8 mouse cellular contexts compared by ENCODE assay signal in genomic region chrX:36599656-36600055, GRCm38 (mm10). TPM values are rescaled to one million over a fixed set of nuclear protein-coding genes. Genes with fewer than 3 reads are reported as not detected.
DNase-seq lines count a peak whose midpoint lies in the region; ATAC-seq and TF ChIP-seq lines count a peak whose summit lies in the region.

No protein-coding gene starts in this region.

- H3K27ac ChIP-seq in heart, embryonic 13.5 days (replicated peaks), result peak overlapping the region; percentile 82
- H3K27ac ChIP-seq in forebrain, embryonic 16.5 days (ENCODE audit: low read length), result no peak overlapping the region
- no peak overlapping the region for H3K27ac ChIP-seq in liver, postnatal 0 days (ENCODE audit: low read depth)

- peak overlapping the region; percentile 74 for H3K4me3 ChIP-seq in heart, embryonic 13.5 days
- H3K4me3 ChIP-seq in G1E (ENCODE audit: low read depth, low read length), result peak overlapping the region; percentile 82; the same call in 1 of the 2 replicates
- H3K4me3 ChIP-seq in forebrain, embryonic 16.5 days (replicated peaks; ENCODE audit: low read length), result peak overlapping the region; percentile 74
- H3K4me3 ChIP-seq in liver, postnatal 0 days (ENCODE audit: low read depth, low read length), result peak overlapping the region; percentile 76

- TF ChIP-seq CTCF in G1E (IDR thresholded peaks at IDR 0.05; ENCODE audit: low read depth, low read length), result no peak
- no peak for TF ChIP-seq CTCF in liver, postnatal 0 days (IDR thresholded peaks at IDR 0.05; ENCODE audit: low read depth)

- ATAC-seq in heart, embryonic 13.5 days (ENCODE audit: extremely low read depth, insufficient number of reproducible peaks, low FRiP score, low TSS enrichment), result no peak
- peak; percentile 43; the same call in 1 of the 2 replicates for ATAC-seq in G1E (ENCODE audit: extremely low read depth, insufficient number of reproducible peaks, low FRiP score, poor library complexity, severe bottlenecking)
- no peak for ATAC-seq in forebrain, embryonic 16.5 days
- 0 out of 2 replicates have a peak, but pooled peaks have one; percentile 28 for ATAC-seq in liver, postnatal 0 days

- H3K4me1 ChIP-seq in heart, embryonic 13.5 days, result peaks cover 11% of the 10 kb centered on the region; the same call in 1 of the 2 replicates
- peaks cover 22% of the 10 kb centered on the region for H3K4me1 ChIP-seq in G1E (ENCODE audit: insufficient read depth, low read depth, low read length)
- H3K4me1 ChIP-seq in forebrain, embryonic 16.5 days (replicated peaks; ENCODE audit: control insufficient read depth, insufficient read depth, low read length), result peaks cover 5% of the 10 kb centered on the region; the same call in 1 of the 2 replicates
- H3K4me1 ChIP-seq in liver, postnatal 0 days (ENCODE audit: insufficient read depth), result peaks cover 6% of the 10 kb centered on the region

- H3K36me3 ChIP-seq in heart, embryonic 13.5 days, result peaks cover 25% of the 10 kb centered on the region
- H3K36me3 ChIP-seq in G1E (replicated peaks), result peaks cover 27% of the 10 kb centered on the region
- peaks cover 3% of the 10 kb centered on the region; the same call in 1 of the 2 replicates for H3K36me3 ChIP-seq in forebrain, embryonic 16.5 days (ENCODE audit: control insufficient read depth, insufficient read depth)
- H3K36me3 ChIP-seq in liver, postnatal 0 days (replicated peaks; ENCODE audit: insufficient read depth, low read length), result 0 out of 2 replicates have a peak, but pooled peaks cover 1% of the 10 kb centered on the region

- H3K9ac ChIP-seq in heart, embryonic 13.5 days, result peak overlapping the region; percentile 92
- H3K9ac ChIP-seq in forebrain, embryonic 16.5 days (replicated peaks; ENCODE audit: low read depth, low read length), result peak overlapping the region; percentile 78
- no peak overlapping the region; the same call in 1 of the 2 replicates for H3K9ac ChIP-seq in liver, postnatal 0 days (replicated peaks)

- 55% methylated on average over 3 of the region's 3 CpGs for WGBS in heart, embryonic 13.5 days
- WGBS in forebrain, embryonic 16.5 days, result 29% methylated on average over 3 of the region's 3 CpGs
- WGBS in liver, postnatal 0 days (ENCODE audit: insufficient replicate concordance), result 57% methylated on average over 3 of the region's 3 CpGs

- H3K27me3 ChIP-seq in heart, embryonic 13.5 days (replicated peaks), result no peaks in the 10 kb centered on the region
- H3K27me3 ChIP-seq in G1E (ENCODE audit: insufficient read depth, low read length), result no peaks in the 10 kb centered on the region
- no peaks in the 10 kb centered on the region for H3K27me3 ChIP-seq in forebrain, embryonic 16.5 days (replicated peaks; ENCODE audit: control insufficient read depth, insufficient read depth, low read length)
- H3K27me3 ChIP-seq in liver, postnatal 0 days (ENCODE audit: insufficient read depth, low read length), result no peaks in the 10 kb centered on the region

- peak overlapping the region; percentile 68 for H3K4me2 ChIP-seq in heart, embryonic 13.5 days
- peak overlapping the region; percentile 66 for H3K4me2 ChIP-seq in forebrain, embryonic 16.5 days (ENCODE audit: low read length)
- peak overlapping the region; percentile 80 for H3K4me2 ChIP-seq in liver, postnatal 0 days (ENCODE audit: low read depth, low read length)

- no peak for TF ChIP-seq EP300 in liver, postnatal 0 days (IDR thresholded peaks at IDR 0.05; ENCODE audit: low read depth)

- DNase-seq in heart, adult 9 months (ENCODE audit: low spot score in 2 of 2), result no peak
- peak; percentile 16 for DNase-seq in G1E (ENCODE audit: low spot score)
- DNase-seq in liver, postnatal 0 days, result no peak
- DNase-seq in cerebellum, postnatal 14 days, result no peak
- no peak for DNase-seq in kidney, postnatal 25 days
- DNase-seq in gastrocnemius, postnatal 25 days, result no peak

- no peaks in the 10 kb centered on the region for H3K9me3 ChIP-seq in heart, embryonic 13.5 days
- no peaks in the 10 kb centered on the region for H3K9me3 ChIP-seq in G1E (replicated peaks)
- no peaks in the 10 kb centered on the region for H3K9me3 ChIP-seq in forebrain, embryonic 16.5 days (ENCODE audit: control insufficient read depth, low read length)
- no peaks in the 10 kb centered on the region for H3K9me3 ChIP-seq in liver, postnatal 0 days (ENCODE audit: low read length)

RNA-seq across cellular contexts. Expression of gene Pgrmc1, which starts 1.6 kb away (rescaled TPM):
- polyA plus RNA-seq in heart, embryonic 13.5 days (2015; fragmentation: Nextera tagmentation; extraction: Ambion mirVana), result 123 and 137 TPM in 2 replicates
- 54.4 and 60.4 TPM in 2 replicates for total RNA-seq in G1E (2014; fragmentation: Nextera tagmentation)
- total RNA-seq in G1E (2017), result 88.4 and 109 TPM in 2 replicates
- 107 and 113 TPM in 2 replicates for polyA plus RNA-seq in G1E (2012)
- 549 and 562 TPM in 2 replicates for polyA plus RNA-seq in forebrain, embryonic 16.5 days (2015; fragmentation: Nextera tagmentation; extraction: Ambion mirVana)
- 372 and 399 TPM in 2 replicates for polyA plus RNA-seq in liver, postnatal 0 days (2015; fragmentation: Nextera tagmentation; extraction: Ambion mirVana)
- total RNA-seq in gastrocnemius, postnatal 25 days (2021), result 10 to 100 TPM in 1 of 2 experiments, 1 to 10 TPM in 1; 7.2 to 11.7 TPM

RNA-seq across cellular contexts. Expression of gene Akap17b, which starts 45.5 kb away (rescaled TPM):
- polyA plus RNA-seq in heart, embryonic 13.5 days (2015; fragmentation: Nextera tagmentation; extraction: Ambion mirVana), result 1.4 and 1.5 TPM in 2 replicates
- total RNA-seq in G1E (2014; fragmentation: Nextera tagmentation) (8.5 and 10.9 TPM in 2 replicates), G1E (2017) (5.9 and 6.3 TPM in 2 replicates)
- 0.53 and 0.57 TPM in 2 replicates for polyA plus RNA-seq in G1E (2012)
- polyA plus RNA-seq in forebrain, embryonic 16.5 days (2015; fragmentation: Nextera tagmentation; extraction: Ambion mirVana), result 3.8 TPM in 2 replicates
- 0.51 and 0.75 TPM in 2 replicates for polyA plus RNA-seq in liver, postnatal 0 days (2015; fragmentation: Nextera tagmentation; extraction: Ambion mirVana)
- 1 to 10 TPM; 1.6 to 1.8 TPM for total RNA-seq in gastrocnemius, postnatal 25 days (2021)

Comparison
In these comparisons a context has a peak if more than half of its experiments do, and no peak if none do; other contexts are left out.
1. ATAC-seq: peak in G1E (single experiment) and liver, postnatal 0 days (single experiment); none in heart, embryonic 13.5 days (single experiment) and forebrain, embryonic 16.5 days (single experiment).
2. Peak in every context shown above with its lines, with median percentiles within 50 percentile points of each other: H3K4me2 ChIP-seq and H3K4me3 ChIP-seq.